In genomic region chr4:44717676-44718075, GRCm38 (mm10) we compare ENCODE assay signal across 31 mouse cellular contexts. TPM values are rescaled to one million over a fixed set of nuclear protein-coding genes. Genes with fewer than 3 reads are reported as not detected.
"Had no signal": no experiment of that assay in that cellular context is flagged by ENCODE, and none has a peak within 500 bp of the region (broad histone marks: within the 10 kb centered on the region; RNA-seq: fewer than 3 reads in every experiment).

No protein-coding gene starts in this region.

- H3K4me2 ChIP-seq: embryonic facial prominence, embryonic 12.5 days; embryonic facial prominence, embryonic 13.5 days; embryonic facial prominence, embryonic 15.5 days; forebrain, embryonic 12.5 days; forebrain, embryonic 13.5 days; forebrain, embryonic 15.5 days had no signal

- H3K9me3 ChIP-seq: embryonic facial prominence, embryonic 10.5 days; embryonic facial prominence, embryonic 12.5 days; embryonic facial prominence, embryonic 13.5 days; embryonic facial prominence, embryonic 15.5 days; forebrain, embryonic 10.5 days; forebrain, embryonic 12.5 days; forebrain, embryonic 13.5 days; forebrain, embryonic 15.5 days had no signal

- DNase-seq: cerebellum, adult 2 months; cerebellum, adult 8-10 months; cerebellum, adult 9-10 months; cerebellum, adult 9-11 months; cerebellum, postnatal 10 days; cerebellum, postnatal 14 days; cerebellum, postnatal 25 days; cerebellum, postnatal 36 days; embryo, embryonic 11 days; forebrain, postnatal 0 days; gastrocnemius, adult 2 months; gastrocnemius, postnatal 10 days; gastrocnemius, postnatal 14 days; gastrocnemius, postnatal 25 days; gastrocnemius, postnatal 36 days; heart, adult 18-20 months; heart, adult 2 months had no signal

- ATAC-seq: forebrain, embryonic 13.5 days; forebrain, embryonic 14.5 days; forebrain, embryonic 15.5 days; forebrain, embryonic 16.5 days; forebrain, postnatal 0 days had no signal

- H3K27ac ChIP-seq: embryonic facial prominence, embryonic 10.5 days; embryonic facial prominence, embryonic 12.5 days; embryonic facial prominence, embryonic 13.5 days; embryonic facial prominence, embryonic 15.5 days; forebrain, embryonic 10.5 days; forebrain, embryonic 12.5 days; forebrain, embryonic 13.5 days; forebrain, embryonic 15.5 days; gastrocnemius, adult 2 months; heart, adult 2 months had no signal

- H3K9ac ChIP-seq: embryonic facial prominence, embryonic 12.5 days; embryonic facial prominence, embryonic 13.5 days; embryonic facial prominence, embryonic 15.5 days; forebrain, embryonic 12.5 days; forebrain, embryonic 13.5 days; forebrain, embryonic 15.5 days; forebrain, postnatal 0 days had no signal

- H3K36me3 ChIP-seq: embryonic facial prominence, embryonic 10.5 days; embryonic facial prominence, embryonic 12.5 days; embryonic facial prominence, embryonic 13.5 days; embryonic facial prominence, embryonic 15.5 days; forebrain, embryonic 10.5 days; forebrain, embryonic 12.5 days; forebrain, embryonic 15.5 days had no signal

- H3K4me3 ChIP-seq: embryonic facial prominence, embryonic 10.5 days; embryonic facial prominence, embryonic 12.5 days; embryonic facial prominence, embryonic 13.5 days; embryonic facial prominence, embryonic 15.5 days; erythroblast, embryonic 14.5 days; forebrain, embryonic 10.5 days; forebrain, embryonic 12.5 days; forebrain, embryonic 13.5 days; forebrain, embryonic 15.5 days; gastrocnemius, adult 2 months; heart, adult 2 months had no signal

RNA-seq across cellular contexts. Expression of gene Pax5, which starts 7.4 kb away (rescaled TPM):
- total RNA-seq: common myeloid progenitor, adult 5-6 weeks; gastrocnemius, adult 8-10 months; gastrocnemius, postnatal 36 days; granulocyte monocyte progenitor cell, adult 5-6 weeks had no signal
- polyA plus RNA-seq: embryonic facial prominence, embryonic 13.5 days had no signal
